Mouse (Mus musculus): ENCODE measurements around the gene Nr2f2.
A peak's percentile ranks its signal among the peaks of the same experiment; 100 is the strongest.

Gene Nr2f2

DNA sequence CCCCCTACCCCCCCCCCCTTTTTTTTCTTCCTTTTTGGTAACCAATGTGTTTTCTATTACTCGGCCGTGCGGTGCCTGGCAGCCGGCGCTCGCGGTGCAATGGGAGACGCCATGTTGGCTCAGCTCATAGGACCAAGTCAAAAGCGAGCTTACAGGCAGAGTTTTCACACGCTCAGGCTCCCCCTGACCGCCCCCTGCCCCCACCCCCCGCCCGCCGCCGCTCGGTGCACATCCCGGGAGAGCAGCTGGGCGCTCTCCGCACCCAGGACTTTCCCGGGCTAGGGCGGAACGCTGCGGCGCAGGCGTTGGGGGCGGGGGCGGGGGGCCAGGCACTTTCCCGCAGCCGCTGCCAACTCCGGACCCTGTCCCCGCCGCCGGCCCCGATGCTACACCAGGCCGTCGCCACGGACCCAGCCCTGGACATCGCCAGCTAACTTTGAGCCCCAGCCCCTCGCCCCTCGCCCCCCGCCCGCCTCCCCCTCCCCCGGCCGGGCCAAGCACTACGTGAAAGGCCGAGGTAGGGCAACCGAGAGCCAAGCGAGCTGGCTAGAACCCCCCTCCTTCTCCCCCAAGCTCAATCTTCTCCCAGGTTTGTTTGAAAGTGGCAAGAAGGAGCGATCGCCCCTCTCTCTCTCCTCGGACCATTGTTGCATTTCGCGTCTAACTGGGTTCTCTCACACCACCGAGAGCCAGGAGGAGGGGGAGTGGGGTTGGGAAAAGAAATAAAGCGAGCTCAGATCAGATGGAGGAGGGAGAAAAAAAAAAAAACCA lies 15.6 kb downstream of the Nr2f2 start:
- peak; percentile 52 for DNase-seq (ENCODE audit: low spot score)

DNA sequence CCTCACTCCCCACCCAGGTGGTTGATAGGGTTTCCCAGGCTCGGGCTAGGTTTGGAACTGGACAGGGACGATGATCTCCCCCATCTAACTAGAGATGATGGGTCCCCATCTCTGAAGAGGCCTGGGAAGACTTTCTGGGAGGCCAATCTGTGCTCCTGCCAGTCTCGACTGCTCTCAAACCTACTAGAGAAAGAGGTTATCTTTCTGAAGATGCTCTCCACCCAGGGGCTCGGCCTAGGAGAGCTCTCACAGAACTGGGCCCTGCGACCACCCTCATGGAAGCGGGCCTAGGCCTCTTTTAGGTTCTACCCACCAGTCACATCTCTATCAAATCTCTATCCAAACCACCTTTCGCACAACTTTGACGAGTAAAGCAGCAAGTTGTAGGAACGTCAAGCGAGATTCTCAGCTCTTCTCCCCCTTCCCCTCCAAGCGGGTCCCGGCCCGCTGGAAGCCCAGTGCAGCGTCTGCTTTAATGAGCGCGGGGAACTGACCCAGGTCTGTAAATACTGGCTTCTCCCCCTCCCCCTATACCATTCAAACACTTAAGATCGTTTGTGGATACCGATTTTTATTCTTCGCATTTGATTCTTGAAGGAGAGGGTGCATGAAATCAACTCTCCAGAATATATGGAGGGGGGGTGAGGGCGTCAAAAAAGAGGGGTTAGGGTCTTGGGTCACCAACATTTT lies 16.4 kb downstream of the Nr2f2 start:
- no peak for DNase-seq (ENCODE audit: low spot score)

DNA sequence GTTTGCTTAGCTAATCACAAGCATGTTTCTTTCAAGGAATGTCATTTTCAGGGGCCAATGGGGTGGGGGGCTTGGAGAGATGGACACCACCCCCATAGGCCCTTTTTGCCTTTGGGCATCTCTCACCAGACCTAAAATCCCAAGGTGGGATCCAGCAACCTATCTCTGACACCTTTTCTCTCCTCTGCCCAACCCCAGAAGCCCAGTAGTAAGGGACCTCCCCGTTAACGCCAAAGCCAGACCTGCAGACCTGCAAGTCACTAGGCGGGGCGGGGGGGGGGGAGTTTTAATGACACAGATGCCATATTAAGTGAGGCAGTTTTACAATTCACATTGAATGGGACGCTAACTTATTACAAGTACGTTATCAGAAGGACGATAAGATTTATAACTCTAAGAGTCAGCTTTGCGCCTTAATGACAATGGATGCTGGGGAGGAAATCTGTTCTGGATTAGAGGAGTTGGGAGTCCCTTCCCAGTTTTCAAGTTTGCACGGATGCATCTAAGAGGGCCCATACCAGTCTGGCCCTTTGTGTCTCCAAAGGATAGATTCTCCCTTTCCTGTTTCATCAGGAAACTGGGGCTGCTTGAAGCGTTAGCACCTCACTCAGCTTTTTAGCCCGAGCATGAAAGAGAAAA lies 17.4 kb downstream of the Nr2f2 start:
- no peak for DNase-seq (ENCODE audit: low spot score)

DNA sequence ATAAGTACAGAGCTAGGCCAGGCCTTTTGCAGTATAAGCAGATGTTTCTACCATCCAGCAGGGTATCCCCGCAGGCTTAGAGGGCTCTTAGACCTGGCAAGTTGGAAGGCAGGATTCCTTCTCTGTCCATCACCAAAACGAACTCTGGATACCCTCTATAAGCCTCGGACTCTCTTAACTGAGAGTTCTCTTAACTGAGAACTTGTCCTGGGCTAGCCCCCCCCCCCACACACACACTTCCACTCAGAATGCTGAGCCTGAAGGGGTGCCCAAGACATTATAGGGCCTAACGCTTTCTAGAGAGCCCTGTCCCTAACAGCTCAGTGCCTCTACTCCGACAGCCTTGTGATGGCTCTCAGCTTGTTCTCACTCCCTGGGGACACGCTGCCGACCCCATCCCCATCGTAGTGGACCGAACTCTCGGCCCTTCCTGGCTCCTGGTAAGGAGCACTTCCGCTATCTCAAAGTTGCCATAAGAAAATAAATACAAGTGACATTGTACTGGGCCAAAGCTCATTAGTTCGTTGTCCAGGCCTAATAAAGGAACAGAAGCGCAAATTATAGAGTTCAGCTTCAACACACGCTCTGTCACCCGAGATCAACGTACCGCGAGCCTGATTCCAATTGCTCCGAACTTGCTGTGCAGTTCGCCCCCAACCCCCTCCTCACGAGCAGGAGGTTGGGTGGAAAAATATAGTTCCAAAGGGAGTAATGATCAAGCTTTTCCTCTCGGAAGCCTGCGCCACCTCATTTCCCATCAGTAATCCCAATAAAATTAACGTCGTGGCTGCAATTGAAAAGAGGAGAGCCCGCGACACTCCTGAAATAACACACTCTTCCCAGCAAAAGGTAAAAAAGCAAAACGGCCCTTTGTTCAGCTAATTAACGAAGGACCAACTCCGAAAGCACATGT lies 18.2 kb downstream of the Nr2f2 start:
- no peak for DNase-seq (ENCODE audit: low spot score)

DNA sequence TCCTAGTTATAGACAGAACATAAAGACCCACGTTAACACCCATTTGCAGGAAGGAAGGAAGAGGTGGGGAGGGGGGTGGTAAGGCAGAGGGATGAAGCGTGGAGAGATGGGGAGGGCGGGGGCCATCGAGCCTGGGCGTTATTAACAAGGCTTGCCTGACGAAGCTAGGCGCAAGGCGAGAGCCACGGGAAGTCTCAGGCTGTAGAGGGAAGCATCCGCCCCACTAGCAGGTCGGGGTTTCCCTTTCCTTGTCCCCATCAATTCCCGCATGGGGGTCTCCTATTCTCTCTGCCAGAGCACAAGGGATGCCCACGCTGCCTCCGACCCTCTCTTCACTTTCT lies 18.9 kb downstream of the Nr2f2 start:
- no peak for DNase-seq (ENCODE audit: low spot score)

DNA sequence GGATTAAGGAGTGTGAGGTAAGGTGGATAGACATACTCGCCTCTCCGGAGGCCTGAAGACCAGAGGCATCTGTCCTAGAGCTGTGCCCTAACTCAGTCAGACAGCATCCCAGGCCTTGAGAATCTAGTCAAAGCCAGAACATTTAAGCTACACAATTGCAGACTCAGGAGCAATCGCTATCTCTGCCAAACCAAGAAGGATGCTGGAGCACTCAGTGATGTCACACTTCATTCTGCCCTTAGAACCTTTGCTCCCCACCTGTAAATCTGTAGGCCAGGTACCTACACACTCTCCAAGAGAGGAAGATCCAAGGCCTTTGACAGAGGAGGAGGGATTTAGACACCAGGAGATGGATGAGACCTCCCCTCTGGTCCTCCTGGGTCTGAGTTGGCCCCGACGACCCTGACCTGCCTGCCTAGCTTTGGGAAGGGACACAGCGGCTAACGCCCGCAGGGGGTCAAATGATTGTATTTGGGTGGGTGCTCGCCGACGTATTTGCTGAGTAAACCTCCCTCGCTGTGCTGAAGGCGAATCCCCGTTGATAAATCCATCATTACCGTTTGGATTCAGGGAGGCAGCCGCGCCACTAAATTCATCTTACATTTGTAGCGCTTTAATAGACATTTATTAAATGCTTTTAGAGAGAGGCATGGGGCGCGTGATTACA lies 19.5 kb downstream of the Nr2f2 start:
- no peak for DNase-seq (ENCODE audit: low spot score)

DNA sequence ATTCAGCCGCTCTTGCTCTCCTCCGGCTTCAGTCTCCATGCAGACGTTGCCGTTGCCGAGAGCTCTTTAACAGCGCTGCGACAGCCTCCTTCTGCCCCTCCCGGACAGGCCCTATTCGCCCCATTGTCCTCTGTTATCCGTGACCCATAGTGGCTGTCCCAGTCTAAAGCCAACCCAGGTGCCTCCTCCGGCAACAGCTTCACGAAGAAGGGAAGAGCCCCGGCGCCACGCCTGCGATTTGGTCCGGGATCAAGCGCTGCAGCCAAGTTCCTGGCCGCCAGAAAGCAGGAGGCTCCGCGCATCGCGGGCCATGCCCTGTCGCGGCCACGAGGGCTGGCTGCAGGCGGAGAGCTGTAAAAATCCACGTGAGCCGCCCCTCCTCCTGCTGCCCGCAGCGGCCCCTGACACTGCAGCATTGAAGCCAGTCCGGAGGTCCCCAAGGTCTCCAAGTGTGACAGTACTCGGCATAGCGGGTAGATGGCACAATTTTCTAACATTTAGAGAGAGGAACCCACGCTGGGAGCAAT lies 20.5 kb downstream of the Nr2f2 start:
- peak; percentile 59 for DNase-seq (ENCODE audit: low spot score)

DNA sequence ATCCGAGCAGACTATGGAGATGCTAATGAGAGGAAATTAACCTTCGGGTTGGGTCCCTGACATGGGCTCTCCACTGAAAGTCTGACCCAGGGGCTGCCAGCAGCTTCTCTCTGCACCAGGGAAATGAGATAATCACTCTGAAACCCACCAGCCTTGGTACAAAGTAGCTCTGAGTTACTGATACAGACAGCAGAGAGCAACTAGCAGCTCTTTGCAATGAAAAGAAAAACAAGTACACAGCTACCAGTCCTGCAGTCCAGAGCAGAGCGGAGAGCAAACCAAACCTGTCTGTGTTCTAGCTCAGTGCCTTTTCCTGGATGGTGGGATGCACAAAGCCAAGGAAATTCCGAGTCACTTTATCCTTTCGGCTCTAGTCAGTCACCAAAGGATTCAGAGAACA lies 23.1 kb downstream of the Nr2f2 start:
- no peak for DNase-seq (ENCODE audit: low spot score)

DNA sequence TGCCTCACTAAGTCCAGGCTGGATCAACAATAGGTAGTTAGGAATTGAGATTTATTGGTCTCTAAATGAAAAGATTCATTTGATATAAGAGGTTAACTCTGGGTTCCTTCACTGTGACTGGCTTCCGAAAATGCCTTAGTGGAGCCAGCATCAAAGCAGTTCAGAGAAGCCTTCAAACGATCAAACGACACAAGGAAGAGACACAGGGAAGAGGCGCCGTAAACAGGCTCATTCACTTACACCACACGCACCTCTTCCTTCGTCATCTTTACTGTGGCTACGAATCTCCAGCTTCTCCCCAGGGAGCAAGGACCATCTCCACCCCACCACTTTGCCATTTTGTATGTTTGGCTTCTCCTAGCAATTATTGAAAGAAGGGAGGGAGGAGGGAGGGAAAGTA lies 23.8 kb downstream of the Nr2f2 start:
- no peak for DNase-seq (ENCODE audit: low spot score)

DNA sequence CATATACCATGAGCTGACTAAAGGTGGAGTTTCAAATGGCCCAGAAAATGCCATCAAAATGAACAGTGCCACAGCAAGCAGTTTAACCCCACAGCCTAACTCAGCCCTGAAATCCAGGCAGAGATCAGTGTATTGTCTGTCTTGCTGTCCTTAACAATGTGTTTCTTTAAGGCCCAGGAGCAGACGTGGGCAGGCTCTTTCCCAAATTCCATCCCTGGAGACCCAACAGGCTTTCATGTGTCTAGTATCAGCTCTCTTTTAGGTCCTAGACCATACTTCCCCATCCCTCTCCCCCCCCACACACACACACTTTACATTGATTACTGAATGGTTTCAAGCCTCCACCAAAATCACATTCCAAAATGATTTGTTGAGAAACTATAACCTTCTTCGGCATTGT lies 24.5 kb downstream of the Nr2f2 start:
- DNase-seq (ENCODE audit: low spot score) = no peak

DNA sequence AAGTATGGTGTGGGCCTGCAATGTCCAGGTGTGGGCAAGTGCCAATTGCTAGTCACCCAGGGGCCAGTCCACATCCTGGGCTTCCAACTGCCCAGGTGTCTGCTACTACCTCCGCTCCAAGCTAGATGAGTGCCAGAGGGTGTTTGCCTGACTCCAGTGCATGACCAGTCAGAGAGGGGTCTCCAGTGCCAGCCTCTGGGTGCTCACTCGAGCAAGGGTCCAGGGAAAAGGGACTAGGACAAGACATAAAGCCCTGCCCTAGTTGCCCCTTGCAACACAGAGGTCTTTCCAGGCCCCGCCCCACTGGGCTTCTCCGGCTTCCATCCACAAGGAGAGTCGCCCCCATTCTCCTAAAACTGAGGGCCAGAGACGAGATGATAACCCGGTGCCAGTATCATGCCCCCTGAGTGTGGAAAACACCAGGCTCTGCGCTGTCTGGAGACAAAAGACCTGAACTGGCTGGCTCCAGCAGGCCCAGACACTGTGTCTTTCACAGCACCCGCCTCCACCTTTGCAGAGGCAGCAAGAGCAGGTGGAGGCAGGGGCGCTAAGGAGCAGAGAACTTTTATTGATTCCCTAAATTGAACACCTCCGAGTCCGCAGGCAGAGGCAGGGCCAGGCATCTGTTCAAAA lies 26.4 kb downstream of the Nr2f2 start:
- DNase-seq (ENCODE audit: low spot score) = no peak

DNA sequence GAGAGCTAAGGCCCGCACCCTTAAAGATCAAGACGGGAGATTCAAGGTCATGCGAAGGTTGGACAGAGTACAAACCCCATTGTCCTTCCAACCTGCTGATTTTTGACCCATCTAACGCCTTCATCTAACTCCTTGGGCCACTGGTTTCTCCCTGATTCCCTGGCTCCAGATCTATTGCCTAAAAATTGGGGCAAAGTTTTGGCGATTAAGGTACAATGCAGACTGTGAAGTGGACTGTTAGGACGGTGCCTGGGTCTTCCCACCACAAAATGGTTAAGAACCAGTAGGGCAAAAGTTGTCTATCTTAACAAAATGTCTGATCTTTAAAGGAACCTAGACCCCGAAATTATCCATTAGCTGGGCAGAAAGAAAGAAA lies 28.3 kb downstream of the Nr2f2 start:
- DNase-seq (ENCODE audit: low spot score) = no peak

DNA sequence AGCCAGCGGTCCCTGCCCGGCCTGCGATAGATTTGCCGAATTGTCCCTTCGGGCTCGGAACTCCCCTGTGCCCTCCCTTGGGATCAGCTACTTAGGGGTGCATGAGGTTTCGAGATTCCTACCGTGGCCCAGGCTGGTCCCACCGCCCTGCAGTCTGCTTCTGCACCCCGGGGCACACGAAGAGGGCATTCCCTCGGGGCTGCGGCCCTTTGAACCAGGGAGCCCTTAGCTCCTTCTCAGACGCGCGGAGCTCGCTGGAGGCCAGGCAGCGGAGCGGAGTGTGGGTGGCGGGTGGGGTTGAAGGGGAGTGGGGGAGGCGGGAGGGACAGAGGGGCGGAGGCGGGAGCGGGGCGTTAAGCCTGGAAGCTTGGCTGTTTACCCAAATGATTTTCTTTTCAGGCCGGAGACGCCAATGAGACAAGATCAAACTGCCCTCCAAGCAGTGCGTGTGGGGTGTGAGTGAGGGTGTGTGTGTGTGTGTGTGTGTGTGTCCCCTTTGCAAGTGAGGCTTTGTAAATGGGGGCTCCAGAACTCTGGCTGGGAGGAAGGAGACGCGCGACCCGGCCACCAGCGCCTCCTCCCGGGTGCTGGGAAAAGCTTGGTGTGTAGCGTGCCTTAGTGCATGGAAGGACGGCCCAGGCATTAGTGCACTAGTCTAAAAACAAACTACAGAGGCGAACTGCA lies 28.8 kb downstream of the Nr2f2 start:
- DNase-seq (ENCODE audit: low spot score) = no peak

DNA sequence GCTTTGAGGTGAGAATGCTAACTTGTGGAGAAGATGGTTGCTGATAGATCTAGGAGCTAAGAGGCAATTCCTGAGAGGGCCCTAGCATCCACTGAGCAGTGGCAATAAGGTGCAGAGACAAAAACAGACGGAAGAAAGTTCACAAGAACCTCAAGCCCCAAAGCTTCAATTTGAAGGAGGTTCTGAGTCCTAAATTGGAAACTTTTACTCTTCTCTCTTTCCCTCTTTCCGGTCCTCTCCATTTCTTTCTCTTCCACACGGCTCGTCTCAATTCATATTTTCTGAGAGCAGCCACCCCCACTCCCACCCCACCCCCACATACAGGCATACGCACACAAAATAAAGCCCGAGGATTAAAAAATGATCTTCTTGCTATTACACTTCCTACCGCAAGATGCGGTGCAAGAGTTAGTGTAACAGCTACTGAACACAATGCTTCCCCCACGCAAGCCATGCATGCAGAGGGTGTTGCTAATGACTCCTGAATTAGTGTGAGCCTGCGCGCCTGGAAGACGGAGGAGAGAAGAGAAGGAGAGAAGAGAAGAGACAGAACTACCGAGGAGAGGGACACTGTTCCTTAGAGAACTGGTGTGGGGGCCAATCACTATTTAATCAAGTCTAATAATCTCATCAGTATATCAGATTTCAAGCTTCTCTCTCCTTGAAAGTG lies 29.8 kb downstream of the Nr2f2 start:
- DNase-seq (ENCODE audit: low spot score) = no peak

DNA sequence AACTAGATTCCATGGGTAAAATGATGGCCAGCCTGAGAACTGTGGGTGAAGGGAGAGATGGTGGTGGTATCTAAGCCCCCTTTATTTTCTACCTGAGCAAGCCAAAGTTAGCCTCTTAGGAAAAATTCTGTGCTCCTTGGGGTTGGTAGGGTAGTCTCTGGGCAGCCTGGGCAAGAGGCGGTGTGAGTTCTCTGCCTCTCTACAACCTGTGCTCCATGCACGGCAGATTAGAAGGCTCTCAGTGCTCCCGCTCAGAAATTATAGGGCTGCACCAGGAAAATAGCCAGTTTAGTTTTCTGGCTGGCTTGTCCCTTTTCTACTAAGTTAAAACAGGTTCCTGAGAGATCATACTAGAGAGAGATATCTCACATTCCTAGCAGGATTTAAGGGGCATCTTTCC lies 30.4 kb downstream of the Nr2f2 start:
- DNase-seq (ENCODE audit: low spot score) = no peak

DNA sequence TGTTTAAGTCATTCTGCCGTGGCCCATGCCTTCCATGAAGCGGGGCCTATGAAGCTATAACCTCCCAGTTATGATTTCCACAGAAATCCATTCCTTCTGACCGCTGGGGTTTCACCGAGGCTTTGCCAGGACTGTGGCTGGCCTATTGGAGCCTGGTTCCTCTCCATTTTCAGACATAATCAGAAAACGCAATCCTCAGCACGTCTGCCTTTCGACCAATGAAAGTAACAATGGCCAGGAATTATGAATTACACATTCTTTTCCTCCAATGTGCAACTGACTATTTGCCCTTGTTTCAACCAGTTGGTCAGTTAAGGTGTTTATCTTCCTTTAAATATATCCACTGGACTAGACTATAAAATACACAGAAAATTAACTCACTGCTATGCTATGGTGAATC lies 31.1 kb downstream of the Nr2f2 start:
- no peak for DNase-seq (ENCODE audit: low spot score)

DNA sequence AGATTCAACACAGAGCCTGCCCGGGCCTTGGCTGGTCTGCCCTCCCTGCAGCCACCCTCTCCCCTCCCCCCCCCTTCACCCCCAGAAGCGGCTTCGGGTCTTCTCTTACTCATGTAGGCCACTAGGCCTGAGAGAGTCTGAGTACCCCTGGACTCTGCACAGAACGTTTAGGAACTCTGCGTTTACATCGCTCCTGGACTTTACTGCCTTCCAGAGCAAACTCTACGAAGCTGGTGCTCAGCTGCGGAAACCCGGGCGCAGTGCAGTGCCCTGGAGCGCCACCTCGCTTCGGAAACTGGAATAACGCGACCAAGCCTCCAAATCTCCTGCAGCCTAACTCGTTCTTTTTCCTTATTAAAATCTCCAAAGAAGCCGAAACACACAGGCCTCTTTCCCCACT lies 31.7 kb downstream of the Nr2f2 start:
- DNase-seq (ENCODE audit: low spot score) = peak; percentile 88

DNA sequence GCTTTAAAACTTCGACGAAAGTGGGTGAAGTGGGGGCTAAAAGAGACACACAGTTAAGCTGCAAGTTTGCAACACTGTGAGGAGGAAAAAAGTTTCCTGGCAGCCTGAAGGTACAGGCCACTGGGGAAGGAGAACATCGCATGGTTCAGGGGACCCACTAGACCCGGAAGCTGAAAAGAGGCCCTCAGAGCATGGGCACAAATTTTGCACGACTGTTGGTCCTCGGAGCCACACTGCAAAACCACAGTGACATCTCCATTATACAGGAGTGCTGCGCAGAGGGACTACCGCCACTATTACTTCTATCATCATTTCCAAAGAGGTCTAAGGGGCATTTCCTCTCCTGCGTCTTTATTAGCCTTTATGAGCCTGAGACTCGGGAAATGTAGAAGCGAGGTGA lies 32.7 kb downstream of the Nr2f2 start:
- no peak for DNase-seq (ENCODE audit: low spot score)

DNA sequence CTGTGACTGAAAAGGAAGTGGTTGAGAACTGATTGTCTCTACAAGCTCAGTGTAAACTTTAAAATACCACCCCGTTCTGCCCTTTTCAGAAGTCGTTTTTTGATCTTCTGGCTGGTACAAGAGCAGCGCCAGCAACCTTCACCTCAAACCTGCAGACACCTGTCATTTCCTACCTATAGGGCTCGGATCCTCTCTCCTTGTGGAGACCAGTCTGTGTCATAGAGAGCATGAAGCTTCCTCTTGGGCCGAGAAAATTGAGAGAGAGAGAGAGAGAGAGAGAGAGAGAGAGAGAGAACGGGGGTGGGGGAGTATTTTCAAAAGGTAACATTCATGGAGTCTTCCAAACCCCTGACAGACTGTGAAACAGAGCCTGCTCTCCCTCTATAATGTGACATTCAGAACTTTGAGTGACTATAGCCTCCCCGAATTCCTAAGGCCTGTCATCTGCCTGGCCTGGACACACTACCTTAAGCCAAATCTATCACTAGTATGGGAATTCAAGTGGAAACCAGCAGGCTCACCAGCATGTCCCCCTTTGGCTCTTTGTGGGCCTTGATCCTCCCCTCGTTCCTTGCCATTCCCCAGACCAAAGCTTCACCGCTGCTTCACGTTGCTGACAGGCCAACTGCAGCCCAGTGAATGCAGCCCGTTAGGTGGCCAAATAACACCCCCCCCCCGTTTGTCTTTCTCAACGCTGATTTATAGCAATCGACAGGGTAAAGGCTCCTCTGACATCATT lies 33.4 kb downstream of the Nr2f2 start:
- DNase-seq (ENCODE audit: low spot score) = no peak
